Mouse (Mus musculus) thymus, adult 2 months (tissue): Measurements from ENCODE around the gene Snrpd3.

ENCODE experiments used
- CTCF ChIP-seq: fragments of 200-500 bp; IDR thresholded peaks from 2 replicates; pipeline ENCODE4 v1.5.1; 2012; ENCODE audit warnings: mild to moderate bottlenecking, control low read depth, low read length, moderate library complexity, borderline replicate concordance; ENCODE audit not compliant: control insufficient read depth, poor library complexity, insufficient read depth; ENCODE audit errors: extremely low read depth
- POLR2A ChIP-seq: fragments of 200-500 bp; IDR thresholded peaks from 2 replicates; pipeline ENCODE4 v1.6.1; 2012; ENCODE audit warnings: mild to moderate bottlenecking, low read length, control low read depth, moderate library complexity; ENCODE audit not compliant: control insufficient read depth, poor library complexity, insufficient read depth; ENCODE audit errors: extremely low read depth

- 0 out of 2 replicates have a peak, but pooled peaks have one; percentile 0 for TF ChIP-seq POLR2A
- TF ChIP-seq CTCF, result no peak
Measured at GRCm38 (mm10) chr10:75560549-75560899, 43.2 kb downstream of the Snrpd3 start.
